Mouse (Mus musculus) heart, postnatal 0 days (tissue): ENCODE data around the gene Zfp385c.

Experiments used
- CTCF ChIP-seq: IDR thresholded peaks from 2 replicates; pipeline ENCODE4 v1.5.1; 2016; ENCODE audit warnings: antibody characterized with exemption, control low read depth, low read depth
- EP300 ChIP-seq: IDR thresholded peaks from 2 replicates; pipeline ENCODE4 v1.6.1; 2016; ENCODE audit warnings: antibody characterized with exemption, low read depth

DNA sequence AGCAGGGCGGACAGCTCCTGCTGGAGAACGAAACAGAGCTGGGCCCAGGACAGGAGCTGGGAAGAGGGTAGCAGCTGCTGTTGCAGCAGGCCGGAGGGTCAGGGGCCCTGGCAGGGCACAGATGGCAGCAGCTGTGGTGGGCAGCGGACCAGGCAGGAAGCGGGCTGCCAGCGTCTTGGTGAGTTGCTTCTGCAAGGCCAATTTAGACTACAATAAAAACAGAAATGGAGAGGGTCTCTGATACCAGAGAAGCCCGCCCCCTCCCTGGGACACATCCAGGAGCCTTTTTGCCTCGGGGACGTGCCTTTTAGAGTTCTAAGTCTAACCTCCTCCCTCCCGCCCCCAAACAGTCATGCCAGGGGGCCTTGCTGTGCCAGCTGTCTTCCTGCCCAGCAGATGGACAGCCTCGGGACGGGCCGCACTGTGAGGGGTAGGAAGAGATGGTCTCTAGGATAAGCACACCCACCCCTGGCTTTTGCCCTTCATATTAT lies 63.3 kb downstream of the Zfp385c start:
- no peak for TF ChIP-seq EP300
- TF ChIP-seq CTCF = no peak
